14 mouse cellular contexts compared by ENCODE assay signal in genomic region chr4:156070716-156071115, GRCm38 (mm10). TPM values are rescaled to one million over a fixed set of nuclear protein-coding genes. Genes with fewer than 3 reads are reported as not detected.
DNase-seq lines count a peak whose midpoint lies in the region; ATAC-seq lines count a peak whose summit lies in the region.
"Had no signal": no experiment of that assay in that cellular context is flagged by ENCODE, and none has a peak within 500 bp of the region (broad histone marks: within the 10 kb centered on the region; RNA-seq: fewer than 3 reads in every experiment).

No protein-coding gene starts in this region.

- H3K9me3 ChIP-seq in kidney, embryonic 16.5 days (ENCODE audit: low read length): no peaks in the 10 kb centered on the region
- no peaks in the 10 kb centered on the region for H3K9me3 ChIP-seq in embryonic facial prominence, embryonic 14.5 days (ENCODE audit: control insufficient read depth, low read length)
- no peaks in the 10 kb centered on the region for H3K9me3 ChIP-seq in neural tube, embryonic 13.5 days
- H3K9me3 ChIP-seq: G1E had no signal

- H3K9ac ChIP-seq in kidney, embryonic 16.5 days (replicated peaks; ENCODE audit: low read length): no peak overlapping the region
- no peak overlapping the region for H3K9ac ChIP-seq in embryonic facial prominence, embryonic 14.5 days (ENCODE audit: low read depth, low read length)
- 0 out of 2 replicates have a peak overlapping the region, but pooled peaks have one; percentile 13 for H3K9ac ChIP-seq in neural tube, embryonic 13.5 days

- H3K27ac ChIP-seq in kidney, embryonic 16.5 days (ENCODE audit: low read length): 0 out of 2 replicates have a peak overlapping the region, but pooled peaks have one; percentile 17
- H3K27ac ChIP-seq in embryonic facial prominence, embryonic 14.5 days (replicated peaks; ENCODE audit: low read depth, low read length): 0 out of 2 replicates have a peak overlapping the region, but pooled peaks have one; percentile 21
- H3K27ac ChIP-seq in neural tube, embryonic 13.5 days (replicated peaks): 0 out of 2 replicates have a peak overlapping the region, but pooled peaks have one; percentile 24
- H3K27ac ChIP-seq: left cerebral cortex, adult 2 months had no signal

- no peak overlapping the region for H3K4me3 ChIP-seq in kidney, embryonic 16.5 days (ENCODE audit: low read length)
- no peak overlapping the region for H3K4me3 ChIP-seq in embryonic facial prominence, embryonic 14.5 days (ENCODE audit: low read depth, low read length)
- H3K4me3 ChIP-seq in neural tube, embryonic 13.5 days: no peak overlapping the region
- H3K4me3 ChIP-seq: erythroblast, embryonic 14.5 days; left cerebral cortex, adult 2 months had no signal

- no peaks in the 10 kb centered on the region for H3K27me3 ChIP-seq in kidney, embryonic 16.5 days (ENCODE audit: insufficient read depth, low read length)
- no peaks in the 10 kb centered on the region for H3K27me3 ChIP-seq in embryonic facial prominence, embryonic 14.5 days (replicated peaks; ENCODE audit: control insufficient read depth, insufficient read depth, low read length)
- peaks cover 8% of the 10 kb centered on the region; the same call in 1 of the 2 replicates for H3K27me3 ChIP-seq in neural tube, embryonic 13.5 days

- 46% methylated on average over 2 of the region's 2 CpGs for WGBS in kidney, embryonic 16.5 days
- WGBS in embryonic facial prominence, embryonic 14.5 days: 25% methylated on average over 2 of the region's 2 CpGs
- WGBS in neural tube, embryonic 13.5 days: 39% methylated on average over 2 of the region's 2 CpGs

- no peak for ATAC-seq in kidney, embryonic 16.5 days (ENCODE audit: low FRiP score, low TSS enrichment)
- peak; percentile 80 for ATAC-seq in embryonic facial prominence, embryonic 14.5 days (ENCODE audit: low read depth)
- ATAC-seq in neural tube, embryonic 13.5 days (ENCODE audit: low read depth): peak; percentile 47; the same call in 1 of the 2 replicates

- no peak overlapping the region for H3K4me2 ChIP-seq in kidney, embryonic 16.5 days (replicated peaks; ENCODE audit: low read depth, low read length)
- H3K4me2 ChIP-seq in embryonic facial prominence, embryonic 14.5 days (ENCODE audit: low read depth, low read length): no peak overlapping the region
- H3K4me2 ChIP-seq in neural tube, embryonic 13.5 days: no peak overlapping the region

- DNase-seq in kidney, postnatal 10 days: no peak
- peak; percentile 66 for DNase-seq in thymus, postnatal 0 days (ENCODE audit: low spot score)
- no peak for DNase-seq in thymus, postnatal 25 days
- DNase-seq in embryonic facial prominence, embryonic 14.5 days (ENCODE audit: low spot score): peak; percentile 64
- no peak for DNase-seq in adrenal gland, postnatal 14 days
- no peak for DNase-seq in natural killer cell, adult 2 months (ENCODE audit: low spot score in 2 of 2)
- DNase-seq: adrenal gland, postnatal 10 days; cerebellum, adult 2 months; kidney, adult 9 months had no signal

- H3K4me1 ChIP-seq in kidney, embryonic 16.5 days (ENCODE audit: insufficient read depth, low read length): peaks cover 12% of the 10 kb centered on the region
- H3K4me1 ChIP-seq in embryonic facial prominence, embryonic 14.5 days (ENCODE audit: control insufficient read depth, insufficient read depth, low read length): peaks cover 7% of the 10 kb centered on the region; the same call in 1 of the 2 replicates
- H3K4me1 ChIP-seq in neural tube, embryonic 13.5 days (replicated peaks): peaks cover 12% of the 10 kb centered on the region

- no peaks in the 10 kb centered on the region for H3K36me3 ChIP-seq in kidney, embryonic 16.5 days (ENCODE audit: insufficient read depth, low read length)
- no peaks in the 10 kb centered on the region for H3K36me3 ChIP-seq in embryonic facial prominence, embryonic 14.5 days (ENCODE audit: control insufficient read depth, insufficient read depth, low read length)
- H3K36me3 ChIP-seq in neural tube, embryonic 13.5 days: no peaks in the 10 kb centered on the region
- H3K36me3 ChIP-seq: G1E had no signal

RNA-seq across cellular contexts. Expression of gene Ttll10, which starts 11.5 kb away (rescaled TPM):
- polyA plus RNA-seq in kidney, embryonic 16.5 days (2015; fragmentation: Nextera tagmentation; extraction: Ambion mirVana): 7.4 and 10.1 TPM in 2 replicates
- 0.27 and 0.35 TPM in 2 replicates for polyA plus RNA-seq in thymus, postnatal 0 days (2015; fragmentation: Nextera tagmentation; extraction: Ambion mirVana)
- polyA plus RNA-seq in embryonic facial prominence, embryonic 14.5 days (2014; fragmentation: Nextera tagmentation; extraction: Ambion mirVana): 1.2 and 2.8 TPM in 2 replicates
- polyA plus RNA-seq in neural tube, embryonic 13.5 days (2015; fragmentation: Nextera tagmentation; extraction: Ambion mirVana): not detected in 2 replicates
- 0.70 TPM in 1 of 2 replicates, not detected in the other for total RNA-seq in adrenal gland, postnatal 14 days (2021)
- polyA plus RNA-seq: erythroblast, embryonic 14.5 days; G1E had no signal

RNA-seq across cellular contexts. Expression of gene 9430015G10Rik, which starts 39.1 kb away (rescaled TPM):
- 48.3 and 48.7 TPM in 2 replicates for polyA plus RNA-seq in kidney, embryonic 16.5 days (2015; fragmentation: Nextera tagmentation; extraction: Ambion mirVana)
- polyA plus RNA-seq in thymus, postnatal 0 days (2015; fragmentation: Nextera tagmentation; extraction: Ambion mirVana): 16.3 and 17.5 TPM in 2 replicates
- 26.6 and 30.9 TPM in 2 replicates for polyA plus RNA-seq in embryonic facial prominence, embryonic 14.5 days (2014; fragmentation: Nextera tagmentation; extraction: Ambion mirVana)
- polyA plus RNA-seq in neural tube, embryonic 13.5 days (2015; fragmentation: Nextera tagmentation; extraction: Ambion mirVana): 25.0 and 27.7 TPM in 2 replicates
- 10.4 and 12.7 TPM in 2 replicates for total RNA-seq in adrenal gland, postnatal 14 days (2021)

RNA-seq across cellular contexts. Expression of gene Tnfrsf18, which starts 44.8 kb away (rescaled TPM):
- polyA plus RNA-seq in kidney, embryonic 16.5 days (2015; fragmentation: Nextera tagmentation; extraction: Ambion mirVana): 1.3 and 2.5 TPM in 2 replicates
- 13.9 and 14.8 TPM in 2 replicates for polyA plus RNA-seq in thymus, postnatal 0 days (2015; fragmentation: Nextera tagmentation; extraction: Ambion mirVana)
- polyA plus RNA-seq in embryonic facial prominence, embryonic 14.5 days (2014; fragmentation: Nextera tagmentation; extraction: Ambion mirVana): 2.7 and 3.1 TPM in 2 replicates
- polyA plus RNA-seq in neural tube, embryonic 13.5 days (2015; fragmentation: Nextera tagmentation; extraction: Ambion mirVana): 1.6 and 2.7 TPM in 2 replicates
- total RNA-seq in adrenal gland, postnatal 14 days (2021): 2.4 TPM in 1 of 2 replicates, not detected in the other
- total RNA-seq: left cerebral cortex, adult 2 months had no signal
- polyA plus RNA-seq: erythroblast, embryonic 14.5 days; G1E had no signal

RNA-seq across cellular contexts. Expression of gene Tnfrsf4, which starts 57.1 kb away (rescaled TPM):
- 0.90 and 1.2 TPM in 2 replicates for polyA plus RNA-seq in kidney, embryonic 16.5 days (2015; fragmentation: Nextera tagmentation; extraction: Ambion mirVana)
- 7.9 and 9.5 TPM in 2 replicates for polyA plus RNA-seq in thymus, postnatal 0 days (2015; fragmentation: Nextera tagmentation; extraction: Ambion mirVana)
- polyA plus RNA-seq in embryonic facial prominence, embryonic 14.5 days (2014; fragmentation: Nextera tagmentation; extraction: Ambion mirVana): 0.25 and 0.42 TPM in 2 replicates
- polyA plus RNA-seq in neural tube, embryonic 13.5 days (2015; fragmentation: Nextera tagmentation; extraction: Ambion mirVana): 0.77 and 1.2 TPM in 2 replicates
- 0.56 and 3.4 TPM in 2 replicates for total RNA-seq in adrenal gland, postnatal 14 days (2021)

RNA-seq across cellular contexts. Expression of gene Rnf223, which starts 59.6 kb away (rescaled TPM):
- polyA plus RNA-seq in kidney, embryonic 16.5 days (2015; fragmentation: Nextera tagmentation; extraction: Ambion mirVana): 0.19 and 0.32 TPM in 2 replicates
- 0.09 and 0.23 TPM in 2 replicates for polyA plus RNA-seq in thymus, postnatal 0 days (2015; fragmentation: Nextera tagmentation; extraction: Ambion mirVana)
- polyA plus RNA-seq in embryonic facial prominence, embryonic 14.5 days (2014; fragmentation: Nextera tagmentation; extraction: Ambion mirVana): 0.31 and 0.45 TPM in 2 replicates
- 0.66 and 0.69 TPM in 2 replicates for polyA plus RNA-seq in neural tube, embryonic 13.5 days (2015; fragmentation: Nextera tagmentation; extraction: Ambion mirVana)
- total RNA-seq in adrenal gland, postnatal 14 days (2021): not detected in 2 replicates

Comparison
In these comparisons a context has a peak if more than half of its experiments do, and no peak if none do; other contexts are left out.
1. DNase-seq: peak in thymus, postnatal 0 days (single experiment) and embryonic facial prominence, embryonic 14.5 days (single experiment); none in kidney, postnatal 10 days (single experiment), thymus, postnatal 25 days (single experiment), adrenal gland, postnatal 14 days (single experiment) and natural killer cell, adult 2 months (0 of 2).
2. Peak in every context shown above with its lines, with median percentiles within 50 percentile points of each other: H3K27ac ChIP-seq.